Mouse (Mus musculus) liver, embryonic 14.5 days (tissue): Measurements from ENCODE around the gene Trp53bp2. TPM values are rescaled to one million over a fixed set of nuclear protein-coding genes. Genes with fewer than 3 reads are reported as not detected.
A peak's percentile ranks its signal among the peaks of the same experiment; 100 is the strongest.

ENCODE experiments used
- ATAC-seq: fragments of 200-750 bp; cut with Nextera tagmentation; 2 replicates; pipeline ENCODE4 v1.8.0; 2017; ENCODE audit warnings: moderate number of reproducible peaks, mild to moderate bottlenecking, moderate library complexity; ENCODE audit not compliant: insufficient read depth
- DNase-seq, 3 experiments: peaks; one replicate each; pipeline ENCODE4 v3.0.0-alpha.2; 2012 to 2013; ENCODE audit warnings: low read depth in 3 of 3, low spot score in 3 of 3
- H3K27ac ChIP-seq: fragments of 300-500 bp; sonication (generic); 2 replicates; pipeline ENCODE4 v1.5.1; 2014; ENCODE audit warnings: moderate library complexity, mild to moderate bottlenecking, control low read depth, inconsistent platforms
- H3K27me3 ChIP-seq: fragments of 300-500 bp; sonication (generic); 2 replicates; pipeline ENCODE4 v1.6.1; 2014; ENCODE audit warnings: mild to moderate bottlenecking, low read length, moderate library complexity; ENCODE audit not compliant: control insufficient read depth, insufficient read depth
- H3K36me3 ChIP-seq: fragments of 300-500 bp; sonication (generic); replicated peaks from 2 replicates; pipeline ENCODE4 v1.6.1; 2014; ENCODE audit warnings: low read depth; ENCODE audit not compliant: control insufficient read depth, insufficient read depth
- H3K4me1 ChIP-seq, 2 experiments: fragments of 200-500 bp in 1 of 2; fragments of 300-500 bp in 1 of 2; sonication (generic) in 1 of 2; replicated peaks; 2 replicates each; pipeline ENCODE4 v1.6.1; 2012 to 2014; ENCODE audit warnings: antibody characterized with exemption in 1 of 2, inconsistent platforms in 1 of 2, low read length in 1 of 2; ENCODE audit not compliant: control insufficient read depth in 2 of 2, insufficient read depth in 2 of 2
- H3K4me2 ChIP-seq: fragments of 300-500 bp; sonication (generic); 2 replicates; pipeline ENCODE4 v1.6.1; 2014; ENCODE audit warnings: low read depth, mild to moderate bottlenecking, control low read depth, moderate library complexity
- H3K4me3 ChIP-seq, 2 experiments: fragments of 200-500 bp in 1 of 2; fragments of 300-500 bp in 1 of 2; sonication (generic) in 1 of 2; 2 replicates each; pipeline ENCODE4 v1.5.1; 2012 to 2014; ENCODE audit warnings: low read depth in 2 of 2, low read length in 2 of 2, mild to moderate bottlenecking in 2 of 2, control low read depth in 1 of 2, inconsistent platforms in 1 of 2, moderate library complexity in 1 of 2; ENCODE audit not compliant: insufficient read depth in 1 of 2
- H3K9ac ChIP-seq: fragments of 300-500 bp; sonication (generic); replicated peaks from 2 replicates; pipeline ENCODE4 v1.6.1; 2014; ENCODE audit warnings: mild to moderate bottlenecking, control low read depth, moderate library complexity
- H3K9me3 ChIP-seq: fragments of 300-500 bp; sonication (generic); 2 replicates; pipeline ENCODE4 v1.6.1; 2016; ENCODE audit warnings: low read length, mixed read lengths; ENCODE audit not compliant: control insufficient read depth
- CTCF ChIP-seq: IDR thresholded peaks from 2 replicates; pipeline ENCODE4 v1.5.1; 2016; ENCODE audit warnings: antibody characterized with exemption, low read depth, control low read depth
- EP300 ChIP-seq: IDR thresholded peaks from 2 replicates; pipeline ENCODE4 v1.6.1; 2016; ENCODE audit warnings: antibody characterized with exemption, low read depth
- whole genome bisulfite sequencing: fragments of 180-500 bp; shearing (Covaris S2); extraction: QIAGEN DNeasy Blood & Tissue Kit; methylation state at CpG from one replicate; pipeline ENCODE4 v1.1.7; 2014; ENCODE audit not compliant: insufficient replicate concordance; 5-methylcytosine and 5-hydroxymethylcytosine counted together
- polyA plus RNA-seq, 2 experiments: library from polyadenylated mRNA; depleted of rRNA in 1 of 2; stranded (reverse) in 1 of 2; unstranded in 1 of 2; fragments of >200 nt; fragmentation: Nextera tagmentation in 1 of 2; extraction: Ambion mirVana in 1 of 2; gene quantifications; 2 replicates each; pipeline versions ENCODE4 v1.2.1 to v1.2.3; 2012 to 2014

Trp53bp2 gene
- polyA plus RNA-seq, 2 experiments: 2.5 to 2.7 TPM

DNA sequence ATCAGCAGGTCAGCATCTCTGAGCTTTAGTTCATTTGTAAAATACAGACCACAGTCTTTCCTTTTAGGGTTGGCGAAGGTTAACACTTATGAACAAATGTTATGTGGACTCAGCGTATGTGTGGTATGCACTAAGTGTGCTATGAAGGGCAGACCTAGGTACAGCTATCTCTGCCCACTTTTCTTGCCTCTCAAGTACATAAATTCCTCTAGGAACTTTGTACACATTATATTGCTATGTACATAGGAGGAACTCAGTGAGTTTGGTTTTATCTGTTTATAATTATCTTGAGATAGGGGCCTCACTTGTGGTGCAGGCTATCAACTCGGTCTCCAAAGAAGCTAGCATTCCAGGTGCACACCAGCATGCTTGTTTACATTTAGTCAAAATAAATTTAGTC is 9.1 kb upstream of the Trp53bp2 start:
- TF ChIP-seq EP300 (no peak), CTCF (no peak)
- 59% methylated on average over 3 of the region's 3 CpGs for WGBS
- H3K27ac ChIP-seq: no peak overlapping the region

DNA sequence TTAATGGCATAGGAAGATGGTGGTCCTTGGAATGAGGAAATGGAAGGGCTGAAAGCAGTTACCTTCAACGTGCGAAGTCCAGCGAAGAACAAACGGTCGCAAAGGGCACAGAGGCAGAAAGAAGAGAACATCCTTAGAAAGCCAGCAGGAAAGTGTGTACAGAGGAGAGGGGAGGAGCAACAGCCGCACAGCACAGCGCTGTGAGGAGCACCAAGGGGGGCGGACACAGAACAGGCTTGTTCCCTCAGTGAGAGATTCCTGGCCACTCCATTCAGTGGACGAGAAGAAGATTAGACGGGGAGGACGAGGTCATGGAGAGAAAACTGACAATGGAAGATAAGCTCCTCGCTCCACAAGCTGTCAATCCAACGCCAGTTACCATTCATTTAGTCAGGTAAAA is 5.9 kb upstream of the Trp53bp2 start:
- Histone ChIP-seq H3K4me2 (no peak overlapping the region), H3K4me3 (no peak overlapping the region), H3K36me3 (no peaks in the 10 kb centered on the region), H3K9me3 (no peaks in the 10 kb centered on the region), H3K4me1 (peaks cover 0 to 4% of the 10 kb centered on the region in 2 experiments; a peak in 2 of 4 replicates), H3K9ac (no peak overlapping the region), H3K27ac (no peak overlapping the region), H3K27me3 (no peaks in the 10 kb centered on the region)
- 44% methylated on average over 13 of the region's 13 CpGs for WGBS
- ATAC-seq (no peak), DNase-seq (no peak)
- no peak for TF ChIP-seq CTCF
- no peak for TF ChIP-seq EP300

More for the DNA sequence above, 9.1 kb upstream of the Trp53bp2 start:
- Histone ChIP-seq H3K4me3 (no peak overlapping the region), H3K4me1 (peaks cover 0 to 2% of the 10 kb centered on the region in 2 experiments; a peak in 1 of 4 replicates), H3K9me3 (no peaks in the 10 kb centered on the region), H3K4me2 (no peak overlapping the region), H3K36me3 (no peaks in the 10 kb centered on the region), H3K27me3 (no peaks in the 10 kb centered on the region), H3K9ac (no peak overlapping the region)
- ATAC-seq (no peak), DNase-seq (no peak)

DNA sequence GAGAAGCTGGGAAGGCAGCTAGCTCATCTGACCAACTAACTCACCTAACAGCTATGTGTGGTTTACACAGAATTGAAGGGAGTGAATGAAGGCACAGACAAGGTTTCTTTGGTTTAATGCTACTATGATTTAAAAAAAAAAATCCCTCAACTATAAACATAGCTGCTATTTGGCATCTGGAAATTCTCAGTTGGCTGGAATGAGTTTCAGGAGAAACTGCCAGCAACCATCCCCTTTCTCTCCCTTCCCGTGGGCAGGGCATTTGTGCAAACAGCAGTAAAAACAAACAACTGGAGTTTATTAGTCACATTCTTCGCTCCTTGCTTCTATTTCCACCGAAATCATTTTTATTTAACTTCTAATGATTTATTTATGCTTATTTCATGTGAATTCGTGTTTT is 2.4 kb upstream of the Trp53bp2 start:
- Histone ChIP-seq H3K4me1 (peaks cover 4 to 5% of the 10 kb centered on the region in 2 experiments; a peak in 3 of 4 replicates), H3K36me3 (no peaks in the 10 kb centered on the region), H3K4me2 (no peak overlapping the region), H3K9ac (no peak overlapping the region), H3K27me3 (no peaks in the 10 kb centered on the region), H3K9me3 (no peaks in the 10 kb centered on the region), H3K4me3 (no peak overlapping the region), H3K27ac (no peak overlapping the region)
- no peak for TF ChIP-seq EP300
- no peak for TF ChIP-seq CTCF
- DNase-seq (no peak), ATAC-seq (no peak)
- 59% methylated on average over 4 of the region's 4 CpGs for WGBS

DNA sequence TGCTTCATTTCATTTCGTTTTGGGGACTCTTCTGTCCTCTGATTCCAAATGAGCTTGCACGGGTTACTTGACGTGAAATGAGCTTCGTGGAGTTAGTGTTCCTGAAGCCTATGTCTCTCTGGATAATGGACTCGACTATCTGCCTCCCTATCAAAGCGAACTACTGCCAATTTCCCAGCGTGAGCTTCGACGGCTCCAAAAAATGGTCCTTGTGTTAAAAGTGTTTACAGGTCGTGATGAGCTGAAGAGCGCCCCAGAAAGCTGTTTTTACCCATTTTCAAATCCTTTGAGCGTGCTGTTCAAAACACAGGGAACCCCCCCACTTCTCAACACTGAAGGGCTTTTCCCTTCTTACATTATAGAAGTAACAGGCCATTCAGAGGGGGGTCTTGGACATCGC is 729 bp upstream of the Trp53bp2 start:
- peak overlapping the region; percentile 75 to 82 for H3K4me3 ChIP-seq
- ATAC-seq (no peak), DNase-seq (no peak)
- H3K27ac ChIP-seq: 0 out of 2 replicates have a peak overlapping the region, but pooled peaks have one; percentile 8
- H3K4me1 ChIP-seq: peaks cover 4 to 8% of the 10 kb centered on the region in 2 experiments; a peak in 3 of 4 replicates
- no peaks in the 10 kb centered on the region for H3K9me3 ChIP-seq
- 3% methylated on average over 13 of the region's 13 CpGs for WGBS
- peak overlapping the region; percentile 83 for H3K4me2 ChIP-seq
- peak overlapping the region; percentile 76 for H3K9ac ChIP-seq
- no peaks in the 10 kb centered on the region for H3K27me3 ChIP-seq
- no peaks in the 10 kb centered on the region for H3K36me3 ChIP-seq
- TF ChIP-seq EP300 (no peak), CTCF (no peak)

DNA sequence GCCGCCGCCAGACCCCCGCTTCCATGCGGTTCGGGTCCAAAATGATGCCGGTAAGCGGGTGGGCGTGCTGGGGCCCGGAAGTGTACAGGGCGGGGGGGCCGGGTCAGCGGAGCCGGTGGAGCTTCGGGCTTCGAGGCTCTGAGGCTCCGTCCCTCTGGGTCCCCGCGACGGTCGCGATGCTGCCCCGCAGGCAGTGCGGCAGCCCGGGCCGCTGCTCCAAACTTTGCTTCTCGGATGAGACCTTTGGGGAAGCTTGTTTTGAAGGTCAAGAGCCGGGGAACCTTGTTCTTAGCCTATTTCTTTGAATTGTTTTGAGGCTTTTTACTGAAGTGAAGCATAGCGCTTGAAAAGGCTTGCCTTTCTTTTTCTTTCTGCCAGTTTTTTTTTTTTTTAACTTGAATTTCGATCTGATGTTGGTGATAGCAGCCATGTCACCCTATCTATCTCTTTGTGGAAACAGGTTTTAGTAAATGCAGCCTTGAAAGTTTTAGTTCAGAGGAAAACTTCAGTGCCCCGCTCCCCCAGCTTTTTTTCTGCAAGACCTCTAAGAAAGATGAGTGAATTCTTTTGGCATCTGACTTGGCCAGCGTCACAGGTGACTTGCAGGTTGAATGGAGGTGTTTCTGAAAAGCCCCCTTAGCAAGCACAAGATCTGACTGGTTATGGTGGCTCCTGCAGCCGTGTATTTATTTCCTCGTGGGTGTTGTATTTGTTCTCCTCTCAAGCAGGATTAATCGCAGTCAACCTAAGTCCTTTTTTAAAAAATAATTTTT is 615 bp downstream of the Trp53bp2 start:
- no peaks in the 10 kb centered on the region for H3K27me3 ChIP-seq
- H3K27ac ChIP-seq: no peak overlapping the region
- TF ChIP-seq EP300: no peak
- no peak for TF ChIP-seq CTCF
- ATAC-seq (peak; percentile 56), DNase-seq (peak in 2 of 3 experiments; percentile 7 to 28)
- H3K9ac ChIP-seq: peak overlapping the region; percentile 70
- WGBS: 2% methylated on average over 34 of the region's 34 CpGs
- H3K36me3 ChIP-seq: no peaks in the 10 kb centered on the region
- peak overlapping the region; percentile 83 for H3K4me2 ChIP-seq
- H3K4me1 ChIP-seq: peaks cover 4 to 11% of the 10 kb centered on the region in 2 experiments; a peak in 3 of 4 replicates
- peak overlapping the region; percentile 69 to 82 for H3K4me3 ChIP-seq
- H3K9me3 ChIP-seq: no peaks in the 10 kb centered on the region
